Mouse (Mus musculus) stomach, embryonic 15.5 days (tissue): ENCODE results near the gene Fam19a4. TPM values are rescaled to one million over a fixed set of nuclear protein-coding genes. Genes with fewer than 3 reads are reported as not detected.
"Not testable (repeated sequence)": the region's sequence is repeated elsewhere in the genome, so short reads cannot be mapped to it uniquely, and the experiment has no call there.

ENCODE experiments used
- ATAC-seq: fragments of 200-750 bp; cut with Nextera tagmentation; 2 replicates; pipeline ENCODE4 v1.8.0; 2017; ENCODE audit warnings: low read depth, moderate number of reproducible peaks, moderate TSS enrichment; ENCODE audit not compliant: insufficient read depth, low FRiP score
- H3K27ac ChIP-seq: fragments of 300-500 bp; sonication (generic); 2 replicates; pipeline ENCODE4 v1.5.1; 2015; ENCODE audit warnings: mild to moderate bottlenecking, inconsistent platforms
- H3K27me3 ChIP-seq: fragments of 300-500 bp; sonication (generic); replicated peaks from 2 replicates; pipeline ENCODE4 v1.6.1; 2015; ENCODE audit warnings: inconsistent platforms
- H3K36me3 ChIP-seq: fragments of 300-500 bp; sonication (generic); 2 replicates; pipeline ENCODE4 v1.6.1; 2015; ENCODE audit warnings: inconsistent platforms
- H3K4me1 ChIP-seq: fragments of 300-500 bp; sonication (generic); 2 replicates; pipeline ENCODE4 v1.6.1; 2015; ENCODE audit warnings: inconsistent platforms
- H3K4me2 ChIP-seq: fragments of 300-500 bp; sonication (generic); 2 replicates; pipeline ENCODE4 v1.6.1; 2015; ENCODE audit warnings: mild to moderate bottlenecking, inconsistent platforms
- H3K4me3 ChIP-seq: fragments of 300-500 bp; sonication (generic); replicated peaks from 2 replicates; pipeline ENCODE4 v1.5.1; 2015; ENCODE audit warnings: inconsistent platforms
- H3K9ac ChIP-seq: fragments of 300-500 bp; sonication (generic); 2 replicates; pipeline ENCODE4 v1.6.1; 2015; ENCODE audit warnings: inconsistent platforms
- H3K9me3 ChIP-seq: fragments of 300-500 bp; sonication (generic); 2 replicates; pipeline ENCODE4 v1.6.1; 2016; ENCODE audit warnings: inconsistent platforms
- WGBS: fragments of 180-500 bp; shearing (Covaris S2); methylation state at CpG from one replicate; pipeline ENCODE4 v1.1.7; 2015; 5-methylcytosine and 5-hydroxymethylcytosine counted together
- polyA plus RNA-seq: library from polyadenylated mRNA; unstranded; fragments of >200 nt; fragmentation: Nextera tagmentation; extraction: Ambion mirVana; gene quantifications from 2 replicates; pipeline ENCODE4 v1.2.1, GENCODE M21; 2015

The Fam19a4 gene
- polyA plus RNA-seq, 1 experiment from 2014 or later = 0.05 TPM

GRCm38 (mm10) chr6:96909061-96909480 is 151.1 kb downstream of the Fam19a4 start:
- no peak overlapping the region for H3K4me3 ChIP-seq
- no peaks in the 10 kb centered on the region for H3K9me3 ChIP-seq
- H3K27me3 ChIP-seq = no peaks in the 10 kb centered on the region
- ATAC-seq = no peak
- H3K4me1 ChIP-seq = no peaks in the 10 kb centered on the region
- 31% methylated on average over 8 of the region's 8 CpGs for WGBS
- H3K9ac ChIP-seq = no peak overlapping the region
- H3K36me3 ChIP-seq = no peaks in the 10 kb centered on the region
- H3K27ac ChIP-seq = no peak overlapping the region
- no peak overlapping the region for H3K4me2 ChIP-seq

- not testable (repeated sequence) for H3K9me3 ChIP-seq, ATAC-seq, H3K4me3 ChIP-seq, H3K36me3 ChIP-seq, H3K9ac ChIP-seq, H3K4me1 ChIP-seq, H3K4me2 ChIP-seq, H3K27ac ChIP-seq, H3K27me3 ChIP-seq
- WGBS = 89% methylated on average over 18 of the region's 18 CpGs
Observed at GRCm38 (mm10) chr6:96877105-96877504, 183.1 kb downstream of the Fam19a4 start.

- 90% methylated on average over 13 of the region's 13 CpGs for WGBS
- H3K27me3 ChIP-seq, H3K4me2 ChIP-seq, H3K27ac ChIP-seq, H3K36me3 ChIP-seq, ATAC-seq, H3K9ac ChIP-seq, H3K4me1 ChIP-seq, H3K4me3 ChIP-seq, H3K9me3 ChIP-seq: not testable (repeated sequence)
Observed at GRCm38 (mm10) chr6:96876651-96877050, 183.6 kb downstream of the Fam19a4 start.

- WGBS = 61% methylated on average over 7 of the region's 7 CpGs
- no peak overlapping the region for H3K4me3 ChIP-seq
- H3K9ac ChIP-seq = no peak overlapping the region
- no peak for ATAC-seq
- H3K27me3 ChIP-seq = no peaks in the 10 kb centered on the region
- H3K36me3 ChIP-seq = no peaks in the 10 kb centered on the region
- H3K9me3 ChIP-seq = no peaks in the 10 kb centered on the region
- H3K27ac ChIP-seq = no peak overlapping the region
- no peaks in the 10 kb centered on the region for H3K4me1 ChIP-seq
- no peak overlapping the region for H3K4me2 ChIP-seq
Observed at GRCm38 (mm10) chr6:96853065-96853464, 207.1 kb downstream of the Fam19a4 start.

- H3K27ac ChIP-seq = no peak overlapping the region
- 53% methylated on average over 1 of the region's 1 CpGs for WGBS
- no peak overlapping the region for H3K4me2 ChIP-seq
- ATAC-seq = no peak
- no peak overlapping the region for H3K4me3 ChIP-seq
- no peaks in the 10 kb centered on the region for H3K27me3 ChIP-seq
- H3K4me1 ChIP-seq = no peaks in the 10 kb centered on the region
- H3K9ac ChIP-seq = no peak overlapping the region
- H3K36me3 ChIP-seq = no peaks in the 10 kb centered on the region
- no peaks in the 10 kb centered on the region for H3K9me3 ChIP-seq
Observed at GRCm38 (mm10) chr6:96843944-96844343, 216.3 kb downstream of the Fam19a4 start.

- Histone ChIP-seq H3K27ac (no peak overlapping the region), H3K4me3 (no peak overlapping the region), H3K36me3 (no peaks in the 10 kb centered on the region), H3K27me3 (no peaks in the 10 kb centered on the region), H3K9me3 (no peaks in the 10 kb centered on the region), H3K4me2 (no peak overlapping the region), H3K4me1 (no peaks in the 10 kb centered on the region), H3K9ac (no peak overlapping the region)
- 63% methylated on average over 3 of the region's 3 CpGs for WGBS
- ATAC-seq = no peak
Observed at GRCm38 (mm10) chr6:96840634-96841033, 219.6 kb downstream of the Fam19a4 start.

GRCm38 (mm10) chr6:96826626-96827025 is 233.6 kb downstream of the Fam19a4 start:
- ATAC-seq = no peak
- H3K9ac ChIP-seq = no peak overlapping the region

GRCm38 (mm10) chr6:96802981-96803380 is 257.2 kb downstream of the Fam19a4 start:
- ATAC-seq = no peak
- no peaks in the 10 kb centered on the region for H3K36me3 ChIP-seq
- H3K27me3 ChIP-seq = no peaks in the 10 kb centered on the region
- H3K9me3 ChIP-seq = no peaks in the 10 kb centered on the region
- H3K27ac ChIP-seq = no peak overlapping the region
- H3K4me1 ChIP-seq = no peaks in the 10 kb centered on the region
- 44% methylated on average over 3 of the region's 3 CpGs for WGBS
- H3K4me3 ChIP-seq = no peak overlapping the region
- no peak overlapping the region for H3K9ac ChIP-seq
- no peak overlapping the region for H3K4me2 ChIP-seq

More at GRCm38 (mm10) chr6:96826626-96827025, 233.6 kb downstream of the Fam19a4 start:
- 44% methylated on average over 3 of the region's 3 CpGs for WGBS
- H3K27me3 ChIP-seq = no peaks in the 10 kb centered on the region
- H3K27ac ChIP-seq = no peak overlapping the region
- no peaks in the 10 kb centered on the region for H3K9me3 ChIP-seq
- H3K36me3 ChIP-seq = no peaks in the 10 kb centered on the region
- no peak overlapping the region for H3K4me3 ChIP-seq
- no peak overlapping the region for H3K4me2 ChIP-seq
- H3K4me1 ChIP-seq = no peaks in the 10 kb centered on the region

GRCm38 (mm10) chr6:96798746-96799145 is 261.5 kb downstream of the Fam19a4 start:
- no peak overlapping the region for H3K9ac ChIP-seq
- H3K27ac ChIP-seq = no peak overlapping the region
- H3K4me1 ChIP-seq = no peaks in the 10 kb centered on the region
- ATAC-seq = no peak
- no peak overlapping the region for H3K4me3 ChIP-seq
- H3K27me3 ChIP-seq = no peaks in the 10 kb centered on the region
- H3K9me3 ChIP-seq = no peaks in the 10 kb centered on the region
- no peak overlapping the region for H3K4me2 ChIP-seq
- WGBS = 86% methylated on average over 1 of the region's 1 CpGs
- no peaks in the 10 kb centered on the region for H3K36me3 ChIP-seq

- no peak overlapping the region for H3K27ac ChIP-seq
- H3K27me3 ChIP-seq = no peaks in the 10 kb centered on the region
- no peak overlapping the region for H3K4me2 ChIP-seq
- H3K36me3 ChIP-seq = no peaks in the 10 kb centered on the region
- no peaks in the 10 kb centered on the region for H3K9me3 ChIP-seq
- WGBS = 73% methylated on average over 4 of the region's 4 CpGs
- H3K4me1 ChIP-seq = no peaks in the 10 kb centered on the region
- no peak for ATAC-seq
- H3K9ac ChIP-seq = no peak overlapping the region
- no peak overlapping the region for H3K4me3 ChIP-seq
Observed at GRCm38 (mm10) chr6:96797451-96797850, 262.8 kb downstream of the Fam19a4 start.

Other genes starting within 250 kb of the Fam19a4 start
- 10.8 and 12.2 TPM in 2 replicates for gene Eogt, start 88.8 kb upstream of the Fam19a4 start, polyA plus RNA-seq
- gene Tmf1, start 118.7 kb upstream of the Fam19a4 start, polyA plus RNA-seq = 34.8 and 36.1 TPM in 2 replicates
- gene Uba3, start 145.2 kb upstream of the Fam19a4 start, polyA plus RNA-seq = 58.8 and 62.3 TPM in 2 replicates
- gene Arl6ip5, start 150.3 kb upstream of the Fam19a4 start, polyA plus RNA-seq = 70.1 and 71.4 TPM in 2 replicates
- gene Lmod3, start 192.3 kb upstream of the Fam19a4 start, polyA plus RNA-seq = 0.19 and 0.41 TPM in 2 replicates